Mouse (Mus musculus): Measurements from ENCODE around the gene Pop4. TPM values are rescaled to one million over a fixed set of nuclear protein-coding genes. Genes with fewer than 3 reads are reported as not detected.
"Not testable (repeated sequence)": the region's sequence is repeated elsewhere in the genome, so short reads cannot be mapped to it uniquely, and the experiment has no call there.

Pop4 gene
- polyA plus RNA-seq (2011; ENCODE audit: insufficient read length, low read depth, missing spikeins) = 42.3 and 44.0 TPM in 2 replicates

GRCm38 (mm10) chr7:38270703-38271510, at the start of gene Pop4:
Pop4 (minus strand) TSS chr7:38271423.
- TF ChIP-seq POLR2A (IDR thresholded peaks at IDR 0.05; ENCODE audit: low read depth, low read length) (peak; percentile 92), CTCF (IDR thresholded peaks at IDR 0.05; ENCODE audit: borderline replicate concordance, insufficient read depth, low read length) (no peak)
- H3K27ac ChIP-seq (ENCODE audit: insufficient read depth, low read length) = peak within 1 kb of the TSS; percentile 75

GRCm38 (mm10) chr7:38320641-38321040, 49.4 kb upstream of the Pop4 start:
- Histone ChIP-seq H3K4me1 (ENCODE audit: control insufficient read depth, insufficient read depth, low read length) (no peaks in the 10 kb centered on the region), H3K27ac (ENCODE audit: insufficient read depth, low read length) (no peak overlapping the region), H3K4me3 (ENCODE audit: insufficient read depth, low read length) (no peak overlapping the region)
- TF ChIP-seq POLR2A (IDR thresholded peaks at IDR 0.05; ENCODE audit: low read depth, low read length) = no peak
- no peak for TF ChIP-seq CTCF (IDR thresholded peaks at IDR 0.05; ENCODE audit: borderline replicate concordance, insufficient read depth, low read length)

More at GRCm38 (mm10) chr7:38270703-38271510, at the start of gene Pop4:
- Histone ChIP-seq H3K4me3 (ENCODE audit: insufficient read depth, low read length) (peak within 1 kb of the TSS; percentile 75), H3K4me1 (ENCODE audit: control insufficient read depth, insufficient read depth, low read length) (peaks cover 4% of the 10 kb centered on the region)

- not testable (repeated sequence) for H3K27ac ChIP-seq (ENCODE audit: insufficient read depth, low read length); H3K4me1 ChIP-seq (ENCODE audit: control insufficient read depth, insufficient read depth, low read length); H3K4me3 ChIP-seq (ENCODE audit: insufficient read depth, low read length)
These were observed 11.0 kb upstream of the Pop4 start for GRCm38 (mm10) chr7:38282192-38282591.

GRCm38 (mm10) chr7:38272551-38272950, 1.3 kb upstream of the Pop4 start:
- H3K4me3 ChIP-seq (ENCODE audit: insufficient read depth, low read length) = no peak overlapping the region
- peak overlapping the region; percentile 56; the same call in 1 of the 2 replicates for H3K27ac ChIP-seq (ENCODE audit: insufficient read depth, low read length)
- TF ChIP-seq POLR2A (IDR thresholded peaks at IDR 0.05; ENCODE audit: low read depth, low read length) = no peak
- no peak for TF ChIP-seq CTCF (IDR thresholded peaks at IDR 0.05; ENCODE audit: borderline replicate concordance, insufficient read depth, low read length)
- peaks cover 4% of the 10 kb centered on the region for H3K4me1 ChIP-seq (ENCODE audit: control insufficient read depth, insufficient read depth, low read length)

- Histone ChIP-seq H3K4me3 (ENCODE audit: insufficient read depth, low read length) (peak overlapping the region; percentile 75), H3K4me1 (ENCODE audit: control insufficient read depth, insufficient read depth, low read length) (peaks cover 4% of the 10 kb centered on the region), H3K27ac (ENCODE audit: insufficient read depth, low read length) (peak overlapping the region; percentile 55; the same call in 1 of the 2 replicates)
- TF ChIP-seq POLR2A (IDR thresholded peaks at IDR 0.05; ENCODE audit: low read depth, low read length) (no peak), CTCF (IDR thresholded peaks at IDR 0.05; ENCODE audit: borderline replicate concordance, insufficient read depth, low read length) (no peak)
These were observed 636 bp upstream of the Pop4 start for GRCm38 (mm10) chr7:38271859-38272258.

- H3K27ac ChIP-seq (ENCODE audit: insufficient read depth, low read length) = peak overlapping the region; percentile 75
- H3K4me3 ChIP-seq (ENCODE audit: insufficient read depth, low read length) = peak overlapping the region; percentile 75
- TF ChIP-seq POLR2A (IDR thresholded peaks at IDR 0.05; ENCODE audit: low read depth, low read length) = no peak
- no peak for TF ChIP-seq CTCF (IDR thresholded peaks at IDR 0.05; ENCODE audit: borderline replicate concordance, insufficient read depth, low read length)
These were observed 238 bp upstream of the Pop4 start for GRCm38 (mm10) chr7:38271511-38271811.

GRCm38 (mm10) chr7:38267006-38267680, 4.1 kb downstream of the Pop4 start:
- Histone ChIP-seq H3K4me1 (ENCODE audit: control insufficient read depth, insufficient read depth, low read length) (peaks cover 4% of the 10 kb centered on the region), H3K27ac (ENCODE audit: insufficient read depth, low read length) (no peak overlapping the region), H3K4me3 (ENCODE audit: insufficient read depth, low read length) (no peak overlapping the region)
- TF ChIP-seq POLR2A (IDR thresholded peaks at IDR 0.05; ENCODE audit: low read depth, low read length) = no peak
- peak; percentile 80; the same call in 1 of the 2 replicates for TF ChIP-seq CTCF (IDR thresholded peaks at IDR 0.05; ENCODE audit: borderline replicate concordance, insufficient read depth, low read length)

More at GRCm38 (mm10) chr7:38271511-38271811, 238 bp upstream of the Pop4 start:
- peaks cover 4% of the 10 kb centered on the region for H3K4me1 ChIP-seq (ENCODE audit: control insufficient read depth, insufficient read depth, low read length)

- TF ChIP-seq CTCF (IDR thresholded peaks at IDR 0.05; ENCODE audit: borderline replicate concordance, insufficient read depth, low read length) = no peak
- TF ChIP-seq POLR2A (IDR thresholded peaks at IDR 0.05; ENCODE audit: low read depth, low read length) = no peak
- H3K27ac ChIP-seq (ENCODE audit: insufficient read depth, low read length) = no peak overlapping the region
- no peaks in the 10 kb centered on the region for H3K4me1 ChIP-seq (ENCODE audit: control insufficient read depth, insufficient read depth, low read length)
- no peak overlapping the region for H3K4me3 ChIP-seq (ENCODE audit: insufficient read depth, low read length)
These were observed 8.8 kb downstream of the Pop4 start for GRCm38 (mm10) chr7:38262406-38262805.

GRCm38 (mm10) chr7:38259631-38260030, 11.6 kb downstream of the Pop4 start:
- TF ChIP-seq CTCF (IDR thresholded peaks at IDR 0.05; ENCODE audit: borderline replicate concordance, insufficient read depth, low read length) (no peak), POLR2A (IDR thresholded peaks at IDR 0.05; ENCODE audit: low read depth, low read length) (no peak)
- no peaks in the 10 kb centered on the region for H3K4me1 ChIP-seq (ENCODE audit: control insufficient read depth, insufficient read depth, low read length)
- no peak overlapping the region for H3K27ac ChIP-seq (ENCODE audit: insufficient read depth, low read length)
- no peak overlapping the region for H3K4me3 ChIP-seq (ENCODE audit: insufficient read depth, low read length)

GRCm38 (mm10) chr7:38253441-38253840, 17.8 kb downstream of the Pop4 start:
- H3K4me1 ChIP-seq (ENCODE audit: control insufficient read depth, insufficient read depth, low read length) = no peaks in the 10 kb centered on the region
- H3K4me3 ChIP-seq (ENCODE audit: insufficient read depth, low read length) = no peak overlapping the region
- TF ChIP-seq POLR2A (IDR thresholded peaks at IDR 0.05; ENCODE audit: low read depth, low read length) = no peak
- no peak for TF ChIP-seq CTCF (IDR thresholded peaks at IDR 0.05; ENCODE audit: borderline replicate concordance, insufficient read depth, low read length)
- H3K27ac ChIP-seq (ENCODE audit: insufficient read depth, low read length) = no peak overlapping the region

Data from embryonic fibroblast, embryonic 13.5 days (primary cell).